Mouse (Mus musculus) kidney, adult 2 months (tissue): ENCODE results near the gene Rwdd3.

Source experiments
- CTCF ChIP-seq: fragments of 200-500 bp; conservative IDR thresholded peaks from 2 replicates; pipeline ENCODE4 v1.5.1; 2011; ENCODE audit warnings: low read depth, mild to moderate bottlenecking, control low read depth, low read length, moderate library complexity, mixed read lengths; ENCODE audit not compliant: insufficient read depth, insufficient read length
- POLR2A ChIP-seq: fragments of 200-500 bp; IDR thresholded peaks from one replicate; pipeline ENCODE4 v1.6.1; 2011; ENCODE audit warnings: low read depth, low read length, control low read depth

DNA sequence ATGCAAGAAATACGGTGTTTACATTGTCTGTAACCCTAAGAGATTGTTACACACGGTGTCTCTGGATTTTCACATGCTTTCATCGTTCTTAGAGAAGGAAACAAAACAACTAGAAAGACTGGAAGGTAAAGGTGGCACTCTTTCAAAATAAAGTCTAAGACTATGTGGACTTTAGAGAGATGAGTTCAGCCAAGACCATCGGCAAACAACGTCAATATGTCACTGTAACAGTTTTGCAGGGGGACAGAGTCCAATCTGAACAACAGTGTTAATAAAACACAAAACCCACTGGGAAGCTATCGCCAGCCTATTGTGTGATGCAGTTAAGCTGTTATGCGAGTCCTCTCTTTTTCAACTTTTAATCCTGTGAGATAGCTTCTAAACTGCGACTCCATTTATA, 2.9 kb downstream of the Rwdd3 start:
- no peak for TF ChIP-seq CTCF
- TF ChIP-seq POLR2A: no peak
